Mouse (Mus musculus): ENCODE measurements at regions not wholly inside any gene's neighbourhood (a gene's known extent, or its start where the extent isn't known, plus 50 kb on each side); places are given as distances from the start of the nearest gene placed in this dataset.

DNA sequence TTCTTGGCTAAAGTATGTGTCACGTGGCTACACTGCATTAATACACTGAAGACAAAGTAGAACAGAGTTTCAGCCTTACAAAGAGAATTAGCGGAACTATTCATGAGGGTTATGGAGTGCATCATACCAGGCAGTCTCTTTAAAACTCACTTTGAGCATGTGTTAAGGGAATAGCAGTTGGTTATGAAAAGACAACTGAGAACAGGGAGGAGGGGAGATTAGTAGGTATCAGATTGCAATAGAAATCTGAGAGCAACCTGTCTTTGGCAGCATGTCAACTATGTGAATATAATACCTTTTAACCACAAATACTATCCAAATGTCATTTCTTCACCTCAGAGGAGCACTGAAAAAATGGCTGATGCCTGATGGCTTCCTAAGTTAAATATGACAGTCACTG, 1182.2 kb upstream of the Map3k7 start:
- no peak for TF ChIP-seq CTCF (IDR thresholded peaks at IDR 0.05; ENCODE audit: extremely low read depth, insufficient read length, insufficient replicate concordance, low read depth, low read length)
- TF ChIP-seq POLR2A (IDR thresholded peaks at IDR 0.05; ENCODE audit: low read depth, low read length) = no peak
